Mouse (Mus musculus) heart, postnatal 10 days (tissue): ENCODE data around the gene Map7. TPM values are rescaled to one million over a fixed set of nuclear protein-coding genes. Genes with fewer than 3 reads are reported as not detected.

Source experiments
- DNase-seq, 2 experiments: peaks; one replicate each; pipeline ENCODE4 v3.0.0; 2021
- intact Hi-C: fragments of 180-260 bp; cut with DNase I; formaldehyde crosslinking; loops from one replicate; pipeline ENCODE4 v1.15.1; 2025
- total RNA-seq, 2 experiments: library from RNA; stranded (reverse); gene quantifications; 2 replicates each; pipeline ENCODE4 v1.2.3; 2021

Map7 gene
- total RNA-seq: 10 to 100 TPM; 13.6 to 15.8 TPM

GRCm38 (mm10) chr10:20148130-20148772 lies at the start of gene Map7:
Gene Map7 (plus strand): TSS chr10:20148471.
- intact Hi-C loops: no loop called here
- DNase-seq: peak in 1 of 2 experiments; percentile 21

GRCm38 (mm10) chr10:20101456-20101855 lies 46.8 kb upstream of the Map7 start:
- intact Hi-C loops: no loop called here

GRCm38 (mm10) chr10:20104271-20104931 lies 43.9 kb upstream of the Map7 start:
- intact Hi-C loops: no loop called here
- DNase-seq: peak; percentile 88 to 89

More at GRCm38 (mm10) chr10:20101456-20101855, 46.8 kb upstream of the Map7 start:
- no peak for DNase-seq

GRCm38 (mm10) chr10:20105575-20105974 lies 42.7 kb upstream of the Map7 start:
- no peak for DNase-seq
- intact Hi-C loops: no loop called here

- intact Hi-C loops: no loop called here
- no peak for DNase-seq
Observed at GRCm38 (mm10) chr10:20107031-20107430, 41.2 kb upstream of the Map7 start.

- DNase-seq: no peak
- intact Hi-C loops: no loop called here
Observed at GRCm38 (mm10) chr10:20111508-20111907, 36.8 kb upstream of the Map7 start.

- intact Hi-C loops: no loop called here
Observed at GRCm38 (mm10) chr10:20112026-20112973, 36.0 kb upstream of the Map7 start.

GRCm38 (mm10) chr10:20119504-20120425 lies 28.5 kb upstream of the Map7 start:
- no peak for DNase-seq
- intact Hi-C loops: loop anchor here (10.0 kb wide), 1 partner anchor 405 kb away; the partner anchor contains the start of gene Il20ra

More at GRCm38 (mm10) chr10:20112026-20112973, 36.0 kb upstream of the Map7 start:
- no peak for DNase-seq

GRCm38 (mm10) chr10:20121981-20122380 lies 26.3 kb upstream of the Map7 start:
- intact Hi-C loops: loop anchor here (10.0 kb wide), 1 partner anchor 407 kb away; the partner anchor contains the start of gene Il20ra
- no peak for DNase-seq

GRCm38 (mm10) chr10:20123401-20123800 lies 24.9 kb upstream of the Map7 start:
- intact Hi-C loops: loop anchor here (10.0 kb wide), 1 partner anchor 409 kb away; the partner anchor contains the start of gene Il20ra
- peak; percentile 39 to 50 for DNase-seq

- intact Hi-C loops: loop anchor here (2.0 to 10.0 kb wide), 3 partner anchors 52 to 410 kb away; partner anchors contain the start of genes Il20ra and Map3k5
- no peak for DNase-seq
Observed at GRCm38 (mm10) chr10:20124576-20124975, 23.7 kb upstream of the Map7 start.

- intact Hi-C loops: loop anchor here (1.0 to 10.0 kb wide), 4 partner anchors 52 to 410 kb away; partner anchors contain the start of genes Il20ra and Map3k5
- DNase-seq: peak; percentile 58 to 79
Observed at GRCm38 (mm10) chr10:20125226-20125625, 23.0 kb upstream of the Map7 start.

- intact Hi-C loops: no loop called here
- DNase-seq: no peak
Observed at GRCm38 (mm10) chr10:20132933-20133652, 15.2 kb upstream of the Map7 start.

- peak; percentile 45 to 55 for DNase-seq
- intact Hi-C loops: no loop called here
Observed at GRCm38 (mm10) chr10:20135350-20136058, 12.8 kb upstream of the Map7 start.

GRCm38 (mm10) chr10:20136505-20136904 lies 11.8 kb upstream of the Map7 start:
- intact Hi-C loops: no loop called here
- DNase-seq: no peak

- DNase-seq: no peak
- intact Hi-C loops: no loop called here
Observed at GRCm38 (mm10) chr10:20141376-20141775, 6.9 kb upstream of the Map7 start.

- DNase-seq: peak; percentile 52 to 60
- intact Hi-C loops: no loop called here
Observed at GRCm38 (mm10) chr10:20148773-20149120, 476 bp downstream of the Map7 start.

GRCm38 (mm10) chr10:20149121-20149834 lies 1.0 kb downstream of the Map7 start:
- peak; percentile 59 to 66 for DNase-seq
- intact Hi-C loops: no loop called here
